Mouse (Mus musculus): ENCODE data around the gene Mrps30.
"Not testable (repeated sequence)": the region's sequence is repeated elsewhere in the genome, so short reads cannot be mapped to it uniquely, and the experiment has no call there.

Mrps30 gene

GRCm38 (mm10) chr13:118386511-118387447 is at the start of gene Mrps30, which contains the start of gene B430218F22Rik:
TSS of gene Mrps30 (minus strand) at chr13:118387252.
TSS of gene B430218F22Rik (plus strand) at chr13:118386630.
- peak; percentile 94 for DNase-seq (ENCODE audit: low spot score)

GRCm38 (mm10) chr13:118420847-118421246 is 33.8 kb upstream of the Mrps30 start:
- DNase-seq (ENCODE audit: low spot score), result no peak

- DNase-seq (ENCODE audit: low spot score), result no peak
These were observed 33.4 kb upstream of the Mrps30 start for GRCm38 (mm10) chr13:118420408-118420807.

- DNase-seq (ENCODE audit: low spot score), result no peak
These were observed 31.1 kb upstream of the Mrps30 start for GRCm38 (mm10) chr13:118418163-118418562.

- no peak for DNase-seq (ENCODE audit: low spot score)
These were observed 24.4 kb upstream of the Mrps30 start for GRCm38 (mm10) chr13:118411297-118411992.

GRCm38 (mm10) chr13:118403544-118403943 is 16.5 kb upstream of the Mrps30 start:
- no peak for DNase-seq (ENCODE audit: low spot score)

- DNase-seq (ENCODE audit: low spot score), result no peak
These were observed 13.3 kb upstream of the Mrps30 start for GRCm38 (mm10) chr13:118400340-118400739.

GRCm38 (mm10) chr13:118395803-118396202 is 8.8 kb upstream of the Mrps30 start:
- no peak for DNase-seq (ENCODE audit: low spot score)

- DNase-seq (ENCODE audit: low spot score), result not testable (repeated sequence)
These were observed 373 bp upstream of the Mrps30 start for GRCm38 (mm10) chr13:118387448-118387801.

GRCm38 (mm10) chr13:118380381-118380780 is 6.7 kb downstream of the Mrps30 start:
- DNase-seq (ENCODE audit: low spot score), result no peak

GRCm38 (mm10) chr13:118379155-118379554 is 7.9 kb downstream of the Mrps30 start:
- DNase-seq (ENCODE audit: low spot score), result peak; percentile 44

- DNase-seq (ENCODE audit: low spot score), result no peak
These were observed 14.2 kb downstream of the Mrps30 start for GRCm38 (mm10) chr13:118372871-118373270.

GRCm38 (mm10) chr13:118365774-118366173 is 21.3 kb downstream of the Mrps30 start:
- no peak for DNase-seq (ENCODE audit: low spot score)

GRCm38 (mm10) chr13:118363342-118363741 is 23.7 kb downstream of the Mrps30 start:
- no peak for DNase-seq (ENCODE audit: low spot score)

- no peak for DNase-seq (ENCODE audit: low spot score)
These were observed 36.2 kb downstream of the Mrps30 start for GRCm38 (mm10) chr13:118350870-118351269.

GRCm38 (mm10) chr13:118350257-118350656 is 36.8 kb downstream of the Mrps30 start:
- DNase-seq (ENCODE audit: low spot score), result no peak
